Mouse (Mus musculus): ENCODE measurements around the gene Col9a3.

The Col9a3 gene

GRCm38 (mm10) chr2:180641576-180642554, 44.3 kb downstream of the Col9a3 start:
- no peak for DNase-seq (ENCODE audit: low spot score in 2 of 2)

- no peak for DNase-seq (ENCODE audit: low spot score in 2 of 2)
Observed at GRCm38 (mm10) chr2:180642555-180643260, 45.1 kb downstream of the Col9a3 start, which contains the start of gene Tcfl5. Tcfl5 (minus strand) TSS chr2:180642708.

DNA sequence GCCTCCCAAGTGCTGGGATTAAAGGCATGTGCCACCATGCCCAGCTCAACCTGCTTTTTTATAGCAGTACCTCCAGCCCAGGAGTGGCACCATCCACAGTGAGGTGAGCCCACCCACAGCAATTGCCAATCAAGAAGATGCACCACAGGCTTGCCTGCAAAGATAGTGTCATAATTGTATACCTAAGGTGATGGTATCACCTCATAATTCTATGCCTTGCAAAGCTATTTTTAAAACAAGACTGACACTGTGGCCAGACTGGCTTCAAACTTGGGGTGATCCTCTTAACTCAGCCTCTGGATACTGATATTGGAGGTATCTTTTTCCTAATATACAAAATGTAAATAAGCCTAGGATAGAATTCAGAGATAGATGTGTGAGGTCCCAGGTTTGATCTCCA, 46.0 kb downstream of the Col9a3 start:
- no peak for DNase-seq (ENCODE audit: low spot score in 2 of 2)

DNA sequence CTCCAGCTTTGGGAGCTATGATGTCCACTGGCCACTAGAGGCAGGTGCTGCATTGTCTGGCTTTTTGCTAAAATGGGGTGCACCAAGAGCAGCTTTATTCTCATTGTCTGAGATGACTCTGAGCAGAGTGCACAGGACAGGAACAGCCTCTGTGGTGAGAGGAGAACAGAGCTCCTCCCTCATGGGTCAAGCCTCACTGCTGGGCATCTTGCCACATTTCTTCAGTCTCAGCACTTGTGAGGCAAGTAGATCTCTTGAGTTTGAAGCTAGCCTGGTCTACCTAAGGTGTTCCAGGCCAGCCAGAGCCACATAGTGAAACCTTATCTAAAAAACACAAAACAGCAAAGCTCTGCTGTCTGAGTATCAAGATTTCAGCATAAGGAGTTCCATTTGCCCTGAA, 49.3 kb downstream of the Col9a3 start:
- no peak for DNase-seq (ENCODE audit: low spot score in 2 of 2)

DNA sequence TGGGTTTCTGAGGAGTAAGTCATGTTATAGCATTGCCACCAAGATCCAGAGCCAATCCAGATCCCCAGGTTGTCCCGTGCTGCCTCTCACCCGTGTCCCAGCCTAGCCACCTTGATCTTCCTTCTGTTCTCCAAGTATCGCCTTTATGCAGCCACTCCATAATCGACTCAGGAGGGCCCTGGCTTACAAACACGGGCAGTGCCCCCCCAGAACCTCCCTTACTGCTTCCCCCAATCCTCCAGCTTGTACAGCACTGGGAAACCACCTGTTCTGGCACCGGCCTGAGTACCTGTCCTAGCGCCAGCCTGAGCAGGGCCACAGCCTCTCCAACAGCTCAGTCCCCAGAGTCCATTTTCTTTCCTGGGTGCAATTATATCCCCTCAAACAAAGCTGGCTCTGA, 57.1 kb downstream of the Col9a3 start:
- DNase-seq (ENCODE audit: low spot score in 2 of 2) = no peak

GRCm38 (mm10) chr2:180655150-180655549, 57.6 kb downstream of the Col9a3 start:
- DNase-seq (ENCODE audit: low spot score in 2 of 2) = no peak

DNA sequence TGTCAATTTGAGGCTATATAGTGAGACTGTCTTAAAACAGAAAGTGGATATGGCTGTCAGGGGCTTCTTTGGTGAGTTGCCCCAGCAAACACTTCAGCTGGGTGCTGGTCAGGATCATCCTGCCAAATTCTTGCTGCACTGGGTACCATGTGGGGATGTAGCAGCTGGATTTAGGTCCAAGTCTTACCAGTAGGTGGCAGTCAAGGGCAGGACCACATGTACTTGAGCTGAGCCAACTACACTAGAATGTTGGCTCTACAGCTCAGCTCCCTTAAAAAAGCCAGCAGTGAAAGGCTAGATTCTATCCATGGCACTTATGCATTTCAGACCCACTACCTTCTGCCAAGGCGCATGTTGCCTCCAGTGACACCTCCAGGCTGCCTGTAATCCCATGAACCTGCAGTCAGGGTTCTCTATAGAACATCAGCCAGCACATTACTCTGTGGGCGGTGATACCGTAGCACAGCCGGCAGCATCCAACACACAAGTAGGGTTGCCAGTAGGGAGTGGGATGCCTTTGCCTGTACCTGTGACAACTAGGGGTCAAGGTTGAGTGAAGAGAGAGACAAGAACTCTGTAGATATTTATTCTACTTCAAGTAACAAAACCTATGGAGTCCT, 59.9 kb downstream of the Col9a3 start:
- peak; percentile 42 to 65 for DNase-seq (ENCODE audit: low spot score in 2 of 2)

DNA sequence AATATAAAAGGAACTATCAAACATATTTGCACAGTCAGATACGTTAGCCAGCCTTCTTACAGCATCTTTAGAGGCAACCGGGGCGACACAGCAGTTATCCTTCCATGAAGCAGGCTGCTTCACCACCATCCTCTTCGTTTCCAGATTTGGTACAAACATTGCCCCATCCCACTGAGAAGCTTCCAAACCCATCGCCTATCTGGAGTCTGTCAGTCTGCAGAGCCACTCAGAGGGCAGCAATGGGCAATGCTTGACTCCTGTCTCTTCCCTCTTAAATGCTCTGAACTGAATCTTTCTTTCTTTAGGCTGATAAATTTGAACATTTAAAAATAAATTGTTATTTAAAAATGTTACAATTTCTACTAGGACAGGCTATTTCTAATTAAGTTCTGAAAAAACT, 60.8 kb downstream of the Col9a3 start:
- DNase-seq (ENCODE audit: low spot score in 2 of 2) = no peak

- no peak for DNase-seq (ENCODE audit: low spot score in 2 of 2)
Observed at GRCm38 (mm10) chr2:180659353-180660150, 62.0 kb downstream of the Col9a3 start.

DNA sequence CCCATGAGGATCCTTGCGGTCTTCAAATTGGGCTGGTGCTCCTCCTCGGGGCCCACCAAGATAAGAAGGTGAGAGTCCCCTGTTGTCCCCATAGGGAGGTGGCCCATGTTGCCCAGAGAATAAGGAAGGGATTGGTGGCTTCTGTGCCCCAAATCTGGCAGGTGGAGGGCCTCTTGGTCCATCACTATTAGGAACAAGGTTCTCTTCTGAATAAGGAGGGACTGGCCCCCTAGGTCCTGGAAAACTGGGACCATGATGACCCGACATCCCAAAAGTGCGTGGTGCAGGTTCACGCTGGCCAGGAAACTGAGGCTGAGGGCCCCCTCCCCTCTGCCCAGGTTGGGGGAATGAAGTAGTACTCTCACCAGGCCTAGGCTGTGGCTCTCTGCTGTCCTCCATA, 62.9 kb downstream of the Col9a3 start:
- DNase-seq (ENCODE audit: low spot score in 2 of 2) = no peak

DNA sequence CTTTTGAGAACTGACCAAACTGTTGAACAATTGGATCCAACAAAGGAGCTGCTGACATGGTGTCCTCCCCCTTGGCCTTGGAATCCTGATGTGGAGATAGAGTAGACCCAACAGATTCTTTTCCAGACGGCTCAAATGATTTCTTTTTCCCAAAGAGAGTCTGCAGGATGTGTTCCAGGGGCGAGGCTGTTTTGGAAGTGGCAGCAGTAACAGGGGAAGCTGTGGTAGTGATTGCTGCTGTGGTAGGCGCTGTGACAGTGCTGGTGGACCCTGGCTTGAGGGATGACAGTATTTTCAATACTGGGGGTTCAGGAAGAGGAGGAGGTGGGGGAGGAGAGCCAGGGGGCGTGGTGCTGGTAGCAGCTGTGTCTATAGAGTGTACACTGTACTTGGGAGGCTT, 64.4 kb downstream of the Col9a3 start:
- no peak for DNase-seq (ENCODE audit: low spot score in 2 of 2)
